Mouse (Mus musculus): ENCODE measurements around the gene Brd1. TPM values are rescaled to one million over a fixed set of nuclear protein-coding genes. Genes with fewer than 3 reads are reported as not detected.
"Not testable (repeated sequence)": the region's sequence is repeated elsewhere in the genome, so short reads cannot be mapped to it uniquely, and the experiment has no call there.

Brd1 gene
- polyA plus RNA-seq, 1 experiment from 2014 or later, result 18.8 TPM

- not testable (repeated sequence) for H3K27ac ChIP-seq; H3K27me3 ChIP-seq (ENCODE audit: insufficient read depth, poor library complexity, severe bottlenecking); H3K36me3 ChIP-seq; DNase-seq (ENCODE audit: low spot score); H3K9me3 ChIP-seq; H3K4me3 ChIP-seq
- peaks cover 19% of the 10 kb centered on the region for H3K4me1 ChIP-seq
- 87% methylated on average over 8 of the region's 8 CpGs for WGBS
Observed at GRCm38 (mm10) chr15:88749617-88750016, 15.6 kb upstream of the Brd1 start.

- 40% methylated on average over 3 of the region's 3 CpGs for WGBS
- no peaks in the 10 kb centered on the region for H3K9me3 ChIP-seq
Observed at GRCm38 (mm10) chr15:88745926-88746325, 11.9 kb upstream of the Brd1 start.

GRCm38 (mm10) chr15:88745347-88745746, 11.3 kb upstream of the Brd1 start:
- H3K4me3 ChIP-seq, result no peak overlapping the region
- WGBS, result 87% methylated on average over 3 of the region's 3 CpGs

More at GRCm38 (mm10) chr15:88745926-88746325, 11.9 kb upstream of the Brd1 start:
- H3K4me1 ChIP-seq, result peaks cover 7% of the 10 kb centered on the region
- no peak for DNase-seq (ENCODE audit: low spot score)
- H3K27ac ChIP-seq, result no peak overlapping the region
- no peaks in the 10 kb centered on the region for H3K36me3 ChIP-seq
- no peak overlapping the region for H3K4me3 ChIP-seq
- no peaks in the 10 kb centered on the region for H3K27me3 ChIP-seq (ENCODE audit: insufficient read depth, poor library complexity, severe bottlenecking)

GRCm38 (mm10) chr15:88743371-88743770, 9.3 kb upstream of the Brd1 start:
- H3K4me1 ChIP-seq; H3K9me3 ChIP-seq; H3K27ac ChIP-seq; H3K4me3 ChIP-seq; H3K36me3 ChIP-seq; H3K27me3 ChIP-seq (ENCODE audit: insufficient read depth, poor library complexity, severe bottlenecking); DNase-seq (ENCODE audit: low spot score): not testable (repeated sequence)
- WGBS, result 87% methylated on average over 5 of the region's 5 CpGs

More at GRCm38 (mm10) chr15:88745347-88745746, 11.3 kb upstream of the Brd1 start:
- H3K9me3 ChIP-seq, result no peaks in the 10 kb centered on the region
- no peak for DNase-seq (ENCODE audit: low spot score)
- no peaks in the 10 kb centered on the region for H3K36me3 ChIP-seq
- H3K27me3 ChIP-seq (ENCODE audit: insufficient read depth, poor library complexity, severe bottlenecking), result no peaks in the 10 kb centered on the region
- H3K27ac ChIP-seq, result no peak overlapping the region
- peaks cover 1% of the 10 kb centered on the region for H3K4me1 ChIP-seq

GRCm38 (mm10) chr15:88741366-88741765, 7.3 kb upstream of the Brd1 start:
- no peak overlapping the region for H3K27ac ChIP-seq
- H3K27me3 ChIP-seq (ENCODE audit: insufficient read depth, poor library complexity, severe bottlenecking), result no peaks in the 10 kb centered on the region
- H3K4me3 ChIP-seq, result no peak overlapping the region
- no peak for DNase-seq (ENCODE audit: low spot score)
- no peaks in the 10 kb centered on the region for H3K9me3 ChIP-seq
- no peaks in the 10 kb centered on the region for H3K4me1 ChIP-seq
- no peaks in the 10 kb centered on the region for H3K36me3 ChIP-seq
- WGBS, result 75% methylated on average over 6 of the region's 6 CpGs

GRCm38 (mm10) chr15:88738466-88738865, 4.4 kb upstream of the Brd1 start:
- H3K9me3 ChIP-seq, result no peaks in the 10 kb centered on the region
- H3K4me3 ChIP-seq, result no peak overlapping the region
- no peak for DNase-seq (ENCODE audit: low spot score)

GRCm38 (mm10) chr15:88736166-88736565, 2.1 kb upstream of the Brd1 start:
- Histone ChIP-seq H3K36me3 (no peaks in the 10 kb centered on the region; the same call in 1 of the 2 replicates), H3K4me3 (no peak overlapping the region), H3K9me3 (no peaks in the 10 kb centered on the region), H3K27me3 (ENCODE audit: insufficient read depth, poor library complexity, severe bottlenecking) (no peaks in the 10 kb centered on the region), H3K27ac (no peak overlapping the region), H3K4me1 (peaks cover 24% of the 10 kb centered on the region)
- DNase-seq (ENCODE audit: low spot score), result no peak
- 67% methylated on average over 4 of the region's 4 CpGs for WGBS

More at GRCm38 (mm10) chr15:88738466-88738865, 4.4 kb upstream of the Brd1 start:
- Histone ChIP-seq H3K27ac (no peak overlapping the region), H3K4me1 (peaks cover 5% of the 10 kb centered on the region), H3K36me3 (no peaks in the 10 kb centered on the region), H3K27me3 (ENCODE audit: insufficient read depth, poor library complexity, severe bottlenecking) (no peaks in the 10 kb centered on the region)
- WGBS, result 71% methylated on average over 2 of the region's 2 CpGs

GRCm38 (mm10) chr15:88733041-88733751, 837 bp downstream of the Brd1 start:
- WGBS, result under 1% methylated on average over 66 of the region's 86 CpGs
- Histone ChIP-seq H3K4me1 (peaks cover 37% of the 10 kb centered on the region), H3K4me3 (peak overlapping the region; percentile 99), H3K27me3 (ENCODE audit: insufficient read depth, poor library complexity, severe bottlenecking) (no peaks in the 10 kb centered on the region), H3K36me3 (peaks cover 26% of the 10 kb centered on the region), H3K9me3 (no peaks in the 10 kb centered on the region), H3K27ac (peak overlapping the region; percentile 97)
- DNase-seq (ENCODE audit: low spot score), result peak; percentile 80

- Histone ChIP-seq H3K36me3 (peaks cover 29% of the 10 kb centered on the region), H3K4me3 (peak overlapping the region; percentile 99), H3K9me3 (no peaks in the 10 kb centered on the region), H3K27ac (peak overlapping the region; percentile 97; the same call in 1 of the 2 replicates), H3K27me3 (ENCODE audit: insufficient read depth, poor library complexity, severe bottlenecking) (no peaks in the 10 kb centered on the region), H3K4me1 (peaks cover 37% of the 10 kb centered on the region)
- DNase-seq (ENCODE audit: low spot score), result no peak
- 28% methylated on average over 15 of the region's 15 CpGs for WGBS
Observed at GRCm38 (mm10) chr15:88732405-88733020, 1.5 kb downstream of the Brd1 start.

- H3K36me3 ChIP-seq, result peaks cover 42% of the 10 kb centered on the region
- H3K27me3 ChIP-seq (ENCODE audit: insufficient read depth, poor library complexity, severe bottlenecking), result no peaks in the 10 kb centered on the region
- WGBS, result 77% methylated on average over 3 of the region's 3 CpGs
- H3K4me3 ChIP-seq, result no peak overlapping the region
- DNase-seq (ENCODE audit: low spot score), result no peak
- H3K4me1 ChIP-seq, result peaks cover 37% of the 10 kb centered on the region
- H3K9me3 ChIP-seq, result no peaks in the 10 kb centered on the region
- H3K27ac ChIP-seq, result no peak overlapping the region
Observed at GRCm38 (mm10) chr15:88730717-88731116, 3.3 kb downstream of the Brd1 start.

- H3K4me1 ChIP-seq, result peaks cover 24% of the 10 kb centered on the region
- H3K4me3 ChIP-seq, result no peak overlapping the region
- DNase-seq (ENCODE audit: low spot score), result no peak
- H3K27ac ChIP-seq, result no peak overlapping the region
- no peaks in the 10 kb centered on the region for H3K9me3 ChIP-seq
- H3K36me3 ChIP-seq, result peaks cover 76% of the 10 kb centered on the region
- 74% methylated on average over 3 of the region's 3 CpGs for WGBS
- no peaks in the 10 kb centered on the region for H3K27me3 ChIP-seq (ENCODE audit: insufficient read depth, poor library complexity, severe bottlenecking)
Observed at GRCm38 (mm10) chr15:88727204-88727603, 6.8 kb downstream of the Brd1 start.

- no peaks in the 10 kb centered on the region for H3K9me3 ChIP-seq
- no peaks in the 10 kb centered on the region for H3K27me3 ChIP-seq (ENCODE audit: insufficient read depth, poor library complexity, severe bottlenecking)
- no peak for DNase-seq (ENCODE audit: low spot score)
- 89% methylated on average over 5 of the region's 5 CpGs for whole genome bisulfite sequencing
- peaks cover 85% of the 10 kb centered on the region for H3K36me3 ChIP-seq
- H3K4me1 ChIP-seq, result peaks cover 5% of the 10 kb centered on the region; the same call in 1 of the 2 replicates
- H3K27ac ChIP-seq, result no peak overlapping the region
- H3K4me3 ChIP-seq, result no peak overlapping the region
Observed at GRCm38 (mm10) chr15:88725036-88725435, 9.0 kb downstream of the Brd1 start.

- Histone ChIP-seq H3K4me1 (no peaks in the 10 kb centered on the region), H3K9me3 (no peaks in the 10 kb centered on the region), H3K36me3 (peaks cover 84% of the 10 kb centered on the region), H3K27ac (no peak overlapping the region), H3K4me3 (no peak overlapping the region), H3K27me3 (ENCODE audit: insufficient read depth, poor library complexity, severe bottlenecking) (no peaks in the 10 kb centered on the region)
- DNase-seq (ENCODE audit: low spot score), result no peak
- WGBS, result 84% methylated on average over 7 of the region's 7 CpGs
Observed at GRCm38 (mm10) chr15:88724311-88724710, 9.7 kb downstream of the Brd1 start.

Data from heart, embryonic 10.5 days (tissue).